Mouse (Mus musculus) spleen, adult 2 months (tissue): ENCODE measurements at regions not wholly inside any gene's neighbourhood (a gene's known extent, or its start where the extent isn't known, plus 50 kb on each side); places are given as distances from the start of the nearest gene placed in this dataset.

Experiments used
- DNase-seq, 2 experiments: peaks; one replicate each; pipeline versions ENCODE4 v3.0.0 to v3.0.0-alpha.2; 2012 to 2021; ENCODE audit warnings: low spot score in 2 of 2, low read depth in 1 of 2
- H3K27ac ChIP-seq: fragments of 200-500 bp; 2 replicates; pipeline ENCODE4 v1.5.1; 2012; ENCODE audit warnings: low read length, inconsistent platforms; ENCODE audit not compliant: insufficient read depth
- H3K27me3 ChIP-seq: fragments of 200-500 bp; 2 replicates; pipeline ENCODE4 v1.6.1; 2012; ENCODE audit warnings: mild to moderate bottlenecking, moderate library complexity, low read length, inconsistent platforms; ENCODE audit not compliant: control insufficient read depth, insufficient read depth
- H3K36me3 ChIP-seq: fragments of 200-500 bp; 2 replicates; pipeline ENCODE4 v1.6.1; 2012; ENCODE audit warnings: mild to moderate bottlenecking, low read length, inconsistent platforms; ENCODE audit not compliant: control insufficient read depth, insufficient read depth
- H3K4me1 ChIP-seq: fragments of 200-500 bp; 2 replicates; pipeline ENCODE4 v1.6.1; 2011; ENCODE audit warnings: inconsistent platforms; ENCODE audit not compliant: control insufficient read depth, insufficient read depth, insufficient read length
- H3K4me3 ChIP-seq: fragments of 200-500 bp; 2 replicates; pipeline ENCODE4 v1.5.1; 2011; ENCODE audit warnings: mild to moderate bottlenecking, inconsistent platforms; ENCODE audit not compliant: insufficient read depth, insufficient read length; ENCODE audit errors: extremely low read depth
- CTCF ChIP-seq: fragments of 200-500 bp; IDR thresholded peaks from 2 replicates; pipeline ENCODE4 v1.5.1; 2011; ENCODE audit warnings: mild to moderate bottlenecking, inconsistent platforms; ENCODE audit not compliant: insufficient read depth, insufficient read length, insufficient replicate concordance; ENCODE audit errors: extremely low read depth
- POLR2A ChIP-seq: fragments of 200-500 bp; IDR thresholded peaks from 2 replicates; pipeline ENCODE4 v1.6.1; 2011; ENCODE audit warnings: low read depth, low read length, inconsistent platforms
- WGBS: fragments of 180-500 bp; shearing (Covaris S2); methylation state at CpG from one replicate; pipeline ENCODE4 v1.1.7; 2018; 5-methylcytosine and 5-hydroxymethylcytosine counted together

GRCm38 (mm10) chr10:44892124-44892523, 174.9 kb upstream of the Prep start:
- H3K4me1 ChIP-seq: no peaks in the 10 kb centered on the region
- no peak for TF ChIP-seq CTCF
- TF ChIP-seq POLR2A: no peak
- H3K4me3 ChIP-seq: no peak overlapping the region
- 71% methylated on average over 6 of the region's 6 CpGs for WGBS
- H3K27ac ChIP-seq: no peak overlapping the region
- H3K27me3 ChIP-seq: no peaks in the 10 kb centered on the region
- no peaks in the 10 kb centered on the region for H3K36me3 ChIP-seq
- DNase-seq: no peak

GRCm38 (mm10) chr10:44887081-44887683, 179.8 kb upstream of the Prep start:
- TF ChIP-seq POLR2A (no peak), CTCF (no peak)
- Histone ChIP-seq H3K4me1 (no peaks in the 10 kb centered on the region; the same call in none of the 2 replicates), H3K27me3 (no peaks in the 10 kb centered on the region), H3K36me3 (no peaks in the 10 kb centered on the region), H3K27ac (no peak overlapping the region), H3K4me3 (no peak overlapping the region)
- DNase-seq: no peak
- WGBS: 53% methylated on average over 14 of the region's 14 CpGs

- no peak overlapping the region for H3K4me3 ChIP-seq
- H3K27ac ChIP-seq: no peak overlapping the region
- TF ChIP-seq CTCF (no peak), POLR2A (no peak)
- no peak for DNase-seq
- H3K36me3 ChIP-seq: no peaks in the 10 kb centered on the region
- no peaks in the 10 kb centered on the region; the same call in none of the 2 replicates for H3K4me1 ChIP-seq
- no peaks in the 10 kb centered on the region for H3K27me3 ChIP-seq
- WGBS: 88% methylated on average over 2 of the region's 2 CpGs
Observed at GRCm38 (mm10) chr10:44881967-44882366, 185.0 kb upstream of the Prep start.

- Histone ChIP-seq H3K4me1 (no peaks in the 10 kb centered on the region), H3K36me3 (no peaks in the 10 kb centered on the region), H3K27me3 (no peaks in the 10 kb centered on the region; the same call in 1 of the 2 replicates), H3K4me3 (no peak overlapping the region), H3K27ac (no peak overlapping the region)
- no peak for DNase-seq
- TF ChIP-seq POLR2A (no peak), CTCF (no peak)
- 92% methylated on average over 9 of the region's 9 CpGs for WGBS
Observed at GRCm38 (mm10) chr10:44877076-44877663, 189.8 kb upstream of the Prep start.

- H3K27me3 ChIP-seq: no peaks in the 10 kb centered on the region; the same call in 1 of the 2 replicates
- TF ChIP-seq POLR2A (no peak), CTCF (no peak)
- no peak overlapping the region for H3K4me3 ChIP-seq
- DNase-seq: no peak
- H3K27ac ChIP-seq: no peak overlapping the region
- no peaks in the 10 kb centered on the region for H3K4me1 ChIP-seq
- H3K36me3 ChIP-seq: no peaks in the 10 kb centered on the region
- 93% methylated on average over 5 of the region's 5 CpGs for WGBS
Observed at GRCm38 (mm10) chr10:44873642-44874285, 193.2 kb upstream of the Prep start.

- no peak for TF ChIP-seq CTCF
- no peak for TF ChIP-seq POLR2A
Observed at GRCm38 (mm10) chr10:44864191-44864747, 202.7 kb upstream of the Prep start.

More at GRCm38 (mm10) chr10:44864191-44864747, 202.7 kb upstream of the Prep start:
- no peaks in the 10 kb centered on the region for H3K36me3 ChIP-seq
- no peak for DNase-seq
- no peaks in the 10 kb centered on the region for H3K27me3 ChIP-seq
- 83% methylated on average over 1 of the region's 1 CpGs for WGBS
- H3K27ac ChIP-seq: no peak overlapping the region
- H3K4me1 ChIP-seq: no peaks in the 10 kb centered on the region
- H3K4me3 ChIP-seq: no peak overlapping the region
